Mouse (Mus musculus): ENCODE data around the gene Plekhn1. TPM values are rescaled to one million over a fixed set of nuclear protein-coding genes. Genes with fewer than 3 reads are reported as not detected.

Plekhn1 gene
- polyA plus RNA-seq, 1 experiment from 2014 or later, result 29.2 TPM

GRCm38 (mm10) chr4:156209963-156210635 is 24.6 kb downstream of the Plekhn1 start:
- WGBS, result 69% methylated on average over 13 of the region's 13 CpGs
- Histone ChIP-seq H3K4me2 (no peak overlapping the region), H3K27ac (no peak overlapping the region)

DNA sequence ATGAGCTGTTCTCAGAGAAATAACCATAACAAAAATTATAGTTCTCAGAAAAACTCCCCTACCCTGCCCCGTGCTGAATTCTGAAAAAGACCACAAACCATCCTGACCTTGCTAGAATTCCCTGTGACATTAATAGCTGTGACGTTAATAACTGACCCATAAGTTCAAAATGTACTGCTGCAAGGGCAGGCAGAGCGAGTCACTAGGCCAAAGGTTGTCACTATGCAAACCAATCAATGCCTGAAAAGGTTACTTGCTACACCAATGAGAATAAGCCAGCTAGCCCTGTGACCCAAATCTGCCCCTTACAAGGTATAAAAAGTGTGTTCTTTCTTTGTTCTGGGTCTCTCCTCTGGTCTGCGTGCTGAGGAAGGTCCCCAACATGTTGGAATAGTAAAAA is 25.8 kb downstream of the Plekhn1 start:
- peaks cover 23% of the 10 kb centered on the region for H3K27me3 ChIP-seq

More at GRCm38 (mm10) chr4:156209963-156210635, 24.6 kb downstream of the Plekhn1 start:
- no peak for ATAC-seq (ENCODE audit: insufficient number of reproducible peaks, insufficient read depth, low FRiP score, low TSS enrichment, low read depth)
- Histone ChIP-seq H3K9ac (replicated peaks) (no peak overlapping the region), H3K36me3 (no peaks in the 10 kb centered on the region), H3K4me1 (replicated peaks) (no peaks in the 10 kb centered on the region), H3K4me3 (replicated peaks) (no peak overlapping the region), H3K9me3 (no peaks in the 10 kb centered on the region), H3K27me3 (peaks cover 11% of the 10 kb centered on the region)

DNA sequence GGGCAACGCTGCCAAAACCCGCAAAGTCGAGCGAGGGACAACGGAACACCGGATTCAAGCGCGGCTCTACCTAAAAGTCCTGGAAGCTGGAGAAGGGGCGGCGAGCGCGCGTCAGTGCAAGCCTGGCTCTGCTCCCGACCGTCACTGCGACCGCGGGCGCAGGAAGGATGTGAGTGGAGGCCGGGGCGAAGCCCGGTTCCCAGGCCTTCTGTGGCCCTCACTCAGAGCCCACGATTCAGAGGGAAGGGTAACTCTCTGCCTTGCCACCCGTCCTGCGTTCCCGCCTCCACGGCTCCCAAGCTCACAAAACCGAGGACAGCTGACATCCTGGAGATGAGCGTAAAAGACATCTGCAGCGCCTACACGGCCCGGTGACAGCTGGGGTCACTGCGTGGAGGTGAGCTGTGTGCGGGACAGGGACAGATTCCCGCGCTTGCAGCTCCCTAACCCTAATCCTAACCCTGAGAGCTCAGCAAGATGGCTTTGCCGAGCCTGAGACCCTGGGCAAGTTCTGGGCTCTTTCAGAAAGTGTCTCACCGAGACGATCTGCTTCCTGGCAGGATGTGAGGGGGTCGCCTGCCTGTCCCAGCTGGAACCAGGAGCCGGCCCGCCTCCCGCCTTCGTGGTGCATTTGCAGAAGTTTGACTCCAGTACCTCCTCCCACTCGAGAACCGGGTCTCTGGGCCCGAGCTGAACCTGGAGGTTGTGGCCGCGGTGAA is 31.1 kb downstream of the Plekhn1 start:
- no peak for ATAC-seq (ENCODE audit: insufficient number of reproducible peaks, insufficient read depth, low FRiP score, low TSS enrichment, low read depth)
- WGBS, result under 1% methylated on average over 49 of the region's 49 CpGs
- H3K4me3 ChIP-seq (replicated peaks), result peak overlapping the region; percentile 57
- no peaks in the 10 kb centered on the region for H3K36me3 ChIP-seq
- peak overlapping the region; percentile 97 for H3K4me2 ChIP-seq
- H3K27ac ChIP-seq, result no peak overlapping the region
- H3K9ac ChIP-seq (replicated peaks), result peak overlapping the region; percentile 58
- H3K27me3 ChIP-seq, result peaks cover 43% of the 10 kb centered on the region
- peaks cover 19% of the 10 kb centered on the region for H3K4me1 ChIP-seq (replicated peaks)
- no peaks in the 10 kb centered on the region for H3K9me3 ChIP-seq

More for the DNA sequence above, 25.8 kb downstream of the Plekhn1 start:
- ATAC-seq (ENCODE audit: insufficient number of reproducible peaks, insufficient read depth, low FRiP score, low TSS enrichment, low read depth), result no peak
- H3K27ac ChIP-seq, result no peak overlapping the region
- H3K4me3 ChIP-seq (replicated peaks), result no peak overlapping the region
- no peak overlapping the region for H3K9ac ChIP-seq (replicated peaks)
- peaks cover 7% of the 10 kb centered on the region; the same call in 1 of the 2 replicates for H3K4me1 ChIP-seq (replicated peaks)
- H3K4me2 ChIP-seq, result no peak overlapping the region
- H3K36me3 ChIP-seq, result no peaks in the 10 kb centered on the region
- WGBS, result 95% methylated on average over 4 of the region's 4 CpGs
- no peaks in the 10 kb centered on the region for H3K9me3 ChIP-seq

DNA sequence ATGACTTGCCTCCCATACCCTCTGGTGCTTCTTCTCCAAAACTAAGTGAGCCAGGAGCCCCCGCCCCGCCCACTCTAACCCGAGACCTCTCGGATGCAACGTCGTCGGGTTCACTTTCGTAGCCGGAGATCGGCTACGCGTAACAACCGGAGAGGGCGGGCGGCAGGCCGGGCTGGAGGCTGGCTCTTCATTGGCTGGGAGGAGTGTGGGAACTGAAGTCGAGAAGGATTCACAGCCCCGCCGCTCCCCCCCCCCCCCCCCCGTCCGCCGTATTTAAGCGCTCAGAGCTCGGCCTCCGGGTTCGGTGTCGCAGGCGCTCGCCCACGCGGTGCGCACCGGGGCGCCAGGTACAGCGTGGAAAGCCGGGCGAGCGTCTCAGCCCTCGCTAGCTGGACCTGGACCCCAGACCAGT is 31.6 kb downstream of the Plekhn1 start, which contains the start of gene AW011738:
Gene AW011738 (plus strand): TSS at position 304 of the 412 bp plus-strand sequence.
- no peaks in the 10 kb centered on the region for H3K9me3 ChIP-seq
- peaks cover 43% of the 10 kb centered on the region for H3K27me3 ChIP-seq
- H3K27ac ChIP-seq, result no peak within 1 kb of the TSS
- H3K36me3 ChIP-seq, result no peaks in the 10 kb centered on the region
- peak within 1 kb of the TSS; percentile 58 for H3K9ac ChIP-seq (replicated peaks)
- peak within 1 kb of the TSS; percentile 97 for H3K4me2 ChIP-seq
- ATAC-seq (ENCODE audit: insufficient number of reproducible peaks, insufficient read depth, low FRiP score, low TSS enrichment, low read depth), result peak; percentile 57
- H3K4me3 ChIP-seq (replicated peaks), result peak within 1 kb of the TSS; percentile 57
- H3K4me1 ChIP-seq (replicated peaks), result peaks cover 19% of the 10 kb centered on the region
- WGBS, result under 1% methylated on average over 30 of the region's 39 CpGs

DNA sequence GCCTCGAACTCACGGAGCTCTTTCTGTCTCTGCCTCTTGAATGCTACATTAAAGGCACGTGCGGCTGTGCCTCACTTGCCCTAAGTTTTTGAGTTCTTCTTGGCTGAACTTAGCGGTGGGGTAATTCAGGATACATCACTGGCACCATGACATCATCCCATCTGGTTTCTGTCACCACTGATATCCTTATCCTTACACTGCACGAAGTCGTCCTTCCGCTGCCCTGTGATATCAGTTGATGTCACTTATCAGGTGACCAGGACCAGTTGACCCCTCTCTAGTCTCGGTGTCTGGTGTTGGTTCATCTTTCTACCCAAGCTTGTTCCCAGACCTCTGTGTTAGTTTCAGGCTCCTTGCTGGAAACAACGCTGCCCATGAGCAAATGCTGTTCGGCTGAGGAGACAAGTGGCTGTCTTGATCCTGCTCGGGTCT is 32.2 kb downstream of the Plekhn1 start:
- ATAC-seq (ENCODE audit: insufficient number of reproducible peaks, insufficient read depth, low FRiP score, low TSS enrichment, low read depth), result no peak
- peaks cover 19% of the 10 kb centered on the region for H3K4me1 ChIP-seq (replicated peaks)
- H3K36me3 ChIP-seq, result no peaks in the 10 kb centered on the region
- H3K9me3 ChIP-seq, result no peaks in the 10 kb centered on the region
- no peak overlapping the region for H3K9ac ChIP-seq (replicated peaks)
- peak overlapping the region; percentile 57 for H3K4me3 ChIP-seq (replicated peaks)
- no peak overlapping the region for H3K27ac ChIP-seq
- peaks cover 43% of the 10 kb centered on the region for H3K27me3 ChIP-seq
- 43% methylated on average over 12 of the region's 12 CpGs for WGBS
- H3K4me2 ChIP-seq, result peak overlapping the region; percentile 97

- ATAC-seq (ENCODE audit: insufficient number of reproducible peaks, insufficient read depth, low FRiP score, low TSS enrichment, low read depth), result no peak
- H3K27me3 ChIP-seq, result peaks cover 39% of the 10 kb centered on the region
- H3K36me3 ChIP-seq, result no peaks in the 10 kb centered on the region
- H3K4me3 ChIP-seq (replicated peaks), result no peak within 1 kb of the TSS
- H3K9me3 ChIP-seq, result no peaks in the 10 kb centered on the region
- no peak within 1 kb of the TSS for H3K27ac ChIP-seq
- no peak within 1 kb of the TSS for H3K4me2 ChIP-seq
- H3K4me1 ChIP-seq (replicated peaks), result peaks cover 23% of the 10 kb centered on the region
- 52% methylated on average over 10 of the region's 10 CpGs for WGBS
- H3K9ac ChIP-seq (replicated peaks), result no peak within 1 kb of the TSS
Measured at GRCm38 (mm10) chr4:156200623-156201475, 33.8 kb downstream of the Plekhn1 start, which contains the start of gene Isg15. TSS of gene Isg15 (minus strand) at chr4:156200818.

DNA sequence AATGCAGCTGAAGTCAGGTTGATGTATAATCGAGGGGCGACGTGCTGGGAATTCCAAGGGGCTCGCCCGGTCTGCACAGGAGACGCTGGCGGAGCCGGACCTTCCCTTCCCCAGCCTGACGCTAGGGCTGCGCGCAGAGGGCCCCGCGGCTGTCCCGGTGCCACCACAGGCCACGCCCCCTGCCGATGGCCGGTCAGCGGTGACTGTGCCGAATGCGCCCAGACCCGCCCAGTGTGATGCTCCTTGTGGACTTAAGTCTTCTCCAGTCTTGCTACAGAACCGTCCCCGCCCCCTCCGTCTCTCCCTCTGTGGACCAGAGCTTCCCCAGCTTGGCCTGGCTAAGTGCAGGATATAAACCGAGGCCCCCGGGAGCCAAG is 36.8 kb downstream of the Plekhn1 start:
- Histone ChIP-seq H3K4me2 (peak overlapping the region; percentile 82), H3K36me3 (peaks cover 23% of the 10 kb centered on the region), H3K27me3 (peaks cover 9% of the 10 kb centered on the region), H3K9me3 (no peaks in the 10 kb centered on the region), H3K9ac (replicated peaks) (peak overlapping the region; percentile 90), H3K4me3 (replicated peaks) (peak overlapping the region; percentile 93), H3K4me1 (replicated peaks) (peaks cover 38% of the 10 kb centered on the region), H3K27ac (peak overlapping the region; percentile 96)
- under 1% methylated on average over 26 of the region's 26 CpGs for WGBS
- ATAC-seq (ENCODE audit: insufficient number of reproducible peaks, insufficient read depth, low FRiP score, low TSS enrichment, low read depth), result peak; percentile 89

GRCm38 (mm10) chr4:156197131-156197828 is 37.4 kb downstream of the Plekhn1 start, which contains the start of gene Agrn:
TSS of gene Agrn (minus strand) at chr4:156197488.
- peak; percentile 68 for ATAC-seq (ENCODE audit: insufficient number of reproducible peaks, insufficient read depth, low FRiP score, low TSS enrichment, low read depth)
- Histone ChIP-seq H3K9ac (replicated peaks) (peak within 1 kb of the TSS; percentile 90), H3K9me3 (no peaks in the 10 kb centered on the region), H3K27me3 (peaks cover 3% of the 10 kb centered on the region), H3K4me3 (replicated peaks) (peak within 1 kb of the TSS; percentile 93), H3K4me2 (peak within 1 kb of the TSS; percentile 82), H3K27ac (peak within 1 kb of the TSS; percentile 96), H3K4me1 (replicated peaks) (peaks cover 39% of the 10 kb centered on the region), H3K36me3 (peaks cover 29% of the 10 kb centered on the region)
- under 1% methylated on average over 44 of the region's 88 CpGs for WGBS

GRCm38 (mm10) chr4:156195927-156196870 is 38.5 kb downstream of the Plekhn1 start:
- Histone ChIP-seq H3K4me1 (replicated peaks) (peaks cover 46% of the 10 kb centered on the region), H3K4me2 (peak overlapping the region; percentile 82), H3K9ac (replicated peaks) (peak overlapping the region; percentile 90), H3K4me3 (replicated peaks) (peak overlapping the region; percentile 93), H3K9me3 (no peaks in the 10 kb centered on the region), H3K36me3 (peaks cover 39% of the 10 kb centered on the region), H3K27me3 (no peaks in the 10 kb centered on the region), H3K27ac (peak overlapping the region; percentile 69)
- no peak for ATAC-seq (ENCODE audit: insufficient number of reproducible peaks, insufficient read depth, low FRiP score, low TSS enrichment, low read depth)
- WGBS, result 5% methylated on average over 35 of the region's 35 CpGs
